Mouse (Mus musculus) gastrocnemius, postnatal 4 days (tissue): ENCODE data around the gene Ptger3. TPM values are rescaled to one million over a fixed set of nuclear protein-coding genes. Genes with fewer than 3 reads are reported as not detected.
A peak's percentile ranks its signal among the peaks of the same experiment; 100 is the strongest.

ENCODE experiments used
- microRNA-seq: library from miRNA; unstranded; fragments of <30 nt; microRNA quantifications from one replicate; pipeline ENCODE4 v1.2.0, GENCODE M21; 2021
- total RNA-seq, 2 experiments: library from RNA; stranded (reverse); gene quantifications; 2 replicates each; pipeline ENCODE4 v1.2.3; 2021

The Ptger3 gene
- total RNA-seq, 2 experiments from 2014 or later = 1.2 to 2.7 TPM

Small RNA genes within 50 kb of the gene (microRNA-seq; reads per million reads assigned to microRNA genes)
- gene Mir186 = 175 reads per million, percentile 58 among the genes with 10 or more reads in this experiment

Other genes starting within 250 kb of the Ptger3 start
- 10 to 100 TPM; 48.8 to 56.8 TPM for gene Zranb2, start 32.7 kb upstream of the Ptger3 start, total RNA-seq